Mouse (Mus musculus) heart, embryonic 10.5 days (tissue): ENCODE data around the gene Tulp1. TPM values are rescaled to one million over a fixed set of nuclear protein-coding genes. Genes with fewer than 3 reads are reported as not detected.

Experiments
- DNase-seq: peaks from one replicate; pipeline ENCODE4 v3.0.0-alpha.2; 2017; ENCODE audit warnings: low spot score
- H3K27ac ChIP-seq: fragments of 300-500 bp; sonication (generic); 2 replicates; pipeline ENCODE4 v1.5.1; 2016; ENCODE audit warnings: mild to moderate bottlenecking
- H3K27me3 ChIP-seq: fragments of 300-500 bp; sonication (generic); 2 replicates; pipeline ENCODE4 v1.6.1; 2016; ENCODE audit warnings: mild to moderate bottlenecking; ENCODE audit not compliant: poor library complexity, insufficient read depth, severe bottlenecking
- H3K36me3 ChIP-seq: fragments of 300-500 bp; sonication (generic); 2 replicates; pipeline ENCODE4 v1.6.1; 2016; ENCODE audit warnings: mild to moderate bottlenecking, moderate library complexity
- H3K4me1 ChIP-seq: fragments of 300-500 bp; sonication (generic); 2 replicates; pipeline ENCODE4 v1.6.1; 2016; ENCODE audit warnings: mild to moderate bottlenecking
- H3K4me3 ChIP-seq: fragments of 300-500 bp; sonication (generic); 2 replicates; pipeline ENCODE4 v1.5.1; 2016; ENCODE audit warnings: mild to moderate bottlenecking, moderate library complexity
- H3K9me3 ChIP-seq: fragments of 300-500 bp; sonication (generic); 2 replicates; pipeline ENCODE4 v1.6.1; 2016; ENCODE audit warnings: mild to moderate bottlenecking, moderate library complexity
- WGBS: fragments of 180-500 bp; shearing (Covaris S2); methylation state at CpG from one replicate; pipeline ENCODE4 v1.1.7; 2016; 5-methylcytosine and 5-hydroxymethylcytosine counted together
- polyA plus RNA-seq: library from polyadenylated mRNA; unstranded; fragments of >200 nt; fragmentation: Nextera tagmentation; extraction: Ambion mirVana; gene quantifications from 2 replicates; pipeline ENCODE4 v1.2.1, GENCODE M21; 2016

Gene Tulp1
- polyA plus RNA-seq, 1 experiment from 2014 or later: 5.7 TPM

GRCm38 (mm10) chr17:28315611-28316160 lies 49.3 kb downstream of the Tulp1 start:
- H3K36me3 ChIP-seq: peaks cover 48% of the 10 kb centered on the region
- H3K27ac ChIP-seq: no peak overlapping the region
- no peaks in the 10 kb centered on the region for H3K9me3 ChIP-seq
- no peak for DNase-seq
- H3K4me3 ChIP-seq: no peak overlapping the region
- peaks cover 39% of the 10 kb centered on the region for H3K4me1 ChIP-seq
- 88% methylated on average over 20 of the region's 20 CpGs for WGBS
- no peaks in the 10 kb centered on the region for H3K27me3 ChIP-seq

- peaks cover 33% of the 10 kb centered on the region for H3K36me3 ChIP-seq
- H3K4me1 ChIP-seq: peaks cover 39% of the 10 kb centered on the region
- DNase-seq: no peak
- no peaks in the 10 kb centered on the region for H3K27me3 ChIP-seq
- 3% methylated on average over 11 of the region's 11 CpGs for WGBS
- H3K27ac ChIP-seq: peak overlapping the region; percentile 95
- H3K9me3 ChIP-seq: no peaks in the 10 kb centered on the region
- H3K4me3 ChIP-seq: peak overlapping the region; percentile 82
These were observed 51.2 kb downstream of the Tulp1 start for GRCm38 (mm10) chr17:28313880-28314225.

GRCm38 (mm10) chr17:28313212-28313879 lies 51.7 kb downstream of the Tulp1 start, which contains the start of gene Fance:
TSS of gene Fance (plus strand) at chr17:28313519.
- WGBS: under 1% methylated on average over 69 of the region's 69 CpGs

GRCm38 (mm10) chr17:28312232-28313211 lies 52.5 kb downstream of the Tulp1 start:
- Histone ChIP-seq H3K27me3 (0 out of 2 replicates have a peak, but pooled peaks cover 2% of the 10 kb centered on the region), H3K4me1 (peaks cover 44% of the 10 kb centered on the region), H3K27ac (peak overlapping the region; percentile 95; the same call in 1 of the 2 replicates), H3K4me3 (peak overlapping the region; percentile 82), H3K9me3 (no peaks in the 10 kb centered on the region), H3K36me3 (peaks cover 21% of the 10 kb centered on the region)
- DNase-seq: no peak
- 26% methylated on average over 17 of the region's 17 CpGs for WGBS

More at GRCm38 (mm10) chr17:28313212-28313879, 51.7 kb downstream of the Tulp1 start, which contains the start of gene Fance:
- H3K27me3 ChIP-seq: no peaks in the 10 kb centered on the region
- no peaks in the 10 kb centered on the region for H3K9me3 ChIP-seq
- DNase-seq: peak; percentile 100
- peaks cover 28% of the 10 kb centered on the region for H3K36me3 ChIP-seq
- peak within 1 kb of the TSS; percentile 95 for H3K27ac ChIP-seq
- peaks cover 43% of the 10 kb centered on the region for H3K4me1 ChIP-seq
- peak within 1 kb of the TSS; percentile 82 for H3K4me3 ChIP-seq

GRCm38 (mm10) chr17:28311366-28312132 lies 53.5 kb downstream of the Tulp1 start:
- WGBS: 70% methylated on average over 5 of the region's 5 CpGs
- peaks cover 40% of the 10 kb centered on the region for H3K4me1 ChIP-seq
- H3K36me3 ChIP-seq: peaks cover 11% of the 10 kb centered on the region
- H3K9me3 ChIP-seq: no peaks in the 10 kb centered on the region
- no peak overlapping the region for H3K4me3 ChIP-seq
- no peak overlapping the region for H3K27ac ChIP-seq
- DNase-seq: no peak
- 0 out of 2 replicates have a peak, but pooled peaks cover 7% of the 10 kb centered on the region for H3K27me3 ChIP-seq

GRCm38 (mm10) chr17:28310831-28311230 lies 54.2 kb downstream of the Tulp1 start:
- 0 out of 2 replicates have a peak, but pooled peaks cover 7% of the 10 kb centered on the region for H3K27me3 ChIP-seq
- no peak for DNase-seq
- H3K4me3 ChIP-seq: no peak overlapping the region
- 79% methylated on average over 3 of the region's 3 CpGs for WGBS
- H3K36me3 ChIP-seq: peaks cover 4% of the 10 kb centered on the region
- H3K27ac ChIP-seq: no peak overlapping the region
- no peaks in the 10 kb centered on the region for H3K9me3 ChIP-seq
- H3K4me1 ChIP-seq: peaks cover 33% of the 10 kb centered on the region

GRCm38 (mm10) chr17:28308297-28309195 lies 56.5 kb downstream of the Tulp1 start:
- 18% methylated on average over 18 of the region's 18 CpGs for WGBS
- H3K27ac ChIP-seq: peak overlapping the region; percentile 38; the same call in 1 of the 2 replicates
- peak; percentile 92 for DNase-seq
- H3K9me3 ChIP-seq: no peaks in the 10 kb centered on the region
- 0 out of 2 replicates have a peak, but pooled peaks cover 7% of the 10 kb centered on the region for H3K27me3 ChIP-seq
- no peaks in the 10 kb centered on the region for H3K36me3 ChIP-seq
- H3K4me1 ChIP-seq: peaks cover 23% of the 10 kb centered on the region
- H3K4me3 ChIP-seq: no peak overlapping the region

GRCm38 (mm10) chr17:28305172-28305571 lies 59.9 kb downstream of the Tulp1 start:
- no peak overlapping the region for H3K4me3 ChIP-seq
- peaks cover 26% of the 10 kb centered on the region for H3K4me1 ChIP-seq
- H3K27ac ChIP-seq: no peak overlapping the region
- DNase-seq: no peak
- 0 out of 2 replicates have a peak, but pooled peaks cover 7% of the 10 kb centered on the region for H3K27me3 ChIP-seq
- H3K36me3 ChIP-seq: 0 out of 2 replicates have a peak, but pooled peaks cover 1% of the 10 kb centered on the region
- no peaks in the 10 kb centered on the region for H3K9me3 ChIP-seq
- 46% methylated on average over 10 of the region's 10 CpGs for WGBS

Other genes with a start within 250 kb of the Tulp1 start
- gene Scube3, start 223.1 kb downstream of the Tulp1 start, polyA plus RNA-seq: 2.1 and 5.5 TPM in 2 replicates
- 28.1 and 34.2 TPM in 2 replicates for gene Zfp523, start 188.1 kb downstream of the Tulp1 start, polyA plus RNA-seq
- gene Def6, start 157.4 kb downstream of the Tulp1 start, polyA plus RNA-seq: 3.2 and 5.2 TPM in 2 replicates
- 0.87 and 1.2 TPM in 2 replicates for gene Ppard, start 132.5 kb downstream of the Tulp1 start, polyA plus RNA-seq
- gene Fance, start 51.7 kb downstream of the Tulp1 start, polyA plus RNA-seq: 25.8 and 30.6 TPM in 2 replicates
- 345 and 365 TPM in 2 replicates for gene Rpl10a, start 36.8 kb downstream of the Tulp1 start, polyA plus RNA-seq
- 6.3 and 6.5 TPM in 2 replicates for gene Tead3, start 14.4 kb downstream of the Tulp1 start, polyA plus RNA-seq
- gene Fkbp5, start 152.3 kb upstream of the Tulp1 start, polyA plus RNA-seq: 16.0 and 21.9 TPM in 2 replicates
- 0.10 TPM in 1 of 2 replicates, not detected in the other for gene Armc12, start 165.6 kb upstream of the Tulp1 start, polyA plus RNA-seq
- gene Clpsl2, start 184.2 kb upstream of the Tulp1 start, polyA plus RNA-seq: not detected in 2 replicates
- gene Clps, start 195.5 kb upstream of the Tulp1 start, polyA plus RNA-seq: 0.46 TPM in 1 of 2 replicates, not detected in the other
- gene Lhfpl5, start 210.4 kb upstream of the Tulp1 start, polyA plus RNA-seq: 0.25 and 0.41 TPM in 2 replicates